Mouse (Mus musculus) cortical plate, adult 2 months (tissue): ENCODE measurements around the gene Mcm3.

Source experiments
- CTCF ChIP-seq: fragments of 200-500 bp; IDR thresholded peaks from 2 replicates; pipeline ENCODE4 v1.5.1; 2011; ENCODE audit warnings: mild to moderate bottlenecking, control low read depth, low read length; ENCODE audit not compliant: insufficient read depth; ENCODE audit errors: extremely low read depth
- POLR2A ChIP-seq: fragments of 200-500 bp; IDR thresholded peaks from 2 replicates; pipeline ENCODE4 v1.6.1; 2011; ENCODE audit warnings: mild to moderate bottlenecking, low read length, control low read depth; ENCODE audit not compliant: insufficient read depth; ENCODE audit errors: extremely low read depth

DNA sequence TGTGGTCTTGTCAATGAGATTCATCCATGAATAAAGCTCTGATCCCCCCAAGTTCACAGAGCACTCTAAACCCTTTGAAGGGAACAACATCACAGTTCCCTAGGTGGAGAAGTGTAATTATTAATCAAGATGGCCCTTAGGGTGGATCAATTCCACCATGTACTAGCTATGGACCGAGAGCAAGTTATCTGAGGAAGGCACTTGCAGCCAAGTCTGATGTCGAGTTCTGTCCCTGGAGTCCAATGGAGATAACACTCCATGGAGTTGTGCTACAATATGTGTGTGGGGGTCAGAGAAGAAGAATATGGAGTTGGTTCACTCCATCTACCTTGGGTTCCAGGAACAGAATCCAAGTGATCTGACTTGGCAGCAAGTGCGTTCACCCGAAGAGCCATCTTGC, 25.4 kb downstream of the Mcm3 start:
- TF ChIP-seq POLR2A (no peak), CTCF (no peak)
